Mouse (Mus musculus) monocyte, adult 2 months (primary cell): Measurements from ENCODE around the gene Prpf31.
"Not testable (repeated sequence)": the region's sequence is repeated elsewhere in the genome, so short reads cannot be mapped to it uniquely, and the experiment has no call there.

Source experiments
- DNase-seq, 2 experiments: peaks; one replicate each; pipeline ENCODE4 v3.0.0; 2022; ENCODE audit warnings: low spot score in 2 of 2, low read depth in 1 of 2

Gene Prpf31

GRCm38 (mm10) chr7:3629543-3630477, at the start of gene Prpf31, which contains the start of gene Tfpt:
TSS of gene Prpf31 (plus strand) at chr7:3629985.
TSS of gene Tfpt (minus strand) at chr7:3629929.
- peak; percentile 87 to 90 for DNase-seq

DNA sequence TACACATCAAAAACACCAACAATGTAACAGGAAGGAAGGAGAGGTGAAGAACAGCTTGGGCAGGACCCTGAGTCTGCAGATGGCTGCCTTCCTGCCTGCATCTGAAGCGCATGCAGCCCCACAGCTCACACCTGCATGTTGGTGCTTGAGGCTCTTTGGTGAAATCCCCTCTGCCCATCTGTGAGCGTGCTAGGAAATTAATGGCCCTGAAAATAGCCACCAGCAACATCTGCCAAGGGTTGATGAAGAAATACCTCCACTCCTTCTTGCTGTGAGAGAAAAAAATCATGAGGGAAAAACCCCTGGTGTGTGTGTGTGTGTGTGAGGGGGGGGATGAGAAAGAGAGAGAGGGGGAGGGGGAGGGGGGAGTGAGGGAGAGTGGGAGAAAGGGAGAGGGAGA, 49.8 kb upstream of the Prpf31 start:
- no peak for DNase-seq

- no peak for DNase-seq
Measured at GRCm38 (mm10) chr7:3585763-3586162, 44.0 kb upstream of the Prpf31 start.

DNA sequence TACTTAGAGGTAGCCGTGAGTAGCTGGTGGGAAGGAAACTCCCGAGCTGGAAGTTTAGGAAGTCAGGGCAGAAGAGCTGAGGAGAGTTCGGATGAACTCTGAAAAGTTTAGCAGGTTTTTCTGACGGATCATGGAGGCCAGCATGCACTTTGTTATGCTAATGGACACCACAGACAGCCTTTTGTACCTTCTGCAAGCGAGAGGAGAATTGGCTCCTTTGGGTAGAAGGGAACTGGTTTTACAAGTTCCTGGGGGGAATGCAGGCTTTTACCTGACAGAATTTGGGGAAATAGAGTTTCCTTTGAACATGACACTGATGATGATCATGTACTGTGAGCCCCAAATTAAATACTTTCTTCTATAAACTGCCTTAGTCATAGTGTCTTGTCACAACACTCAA, 43.5 kb upstream of the Prpf31 start:
- no peak for DNase-seq

GRCm38 (mm10) chr7:3587292-3587691, 42.5 kb upstream of the Prpf31 start:
- no peak for DNase-seq

GRCm38 (mm10) chr7:3590550-3590949, 39.2 kb upstream of the Prpf31 start:
- no peak for DNase-seq

DNA sequence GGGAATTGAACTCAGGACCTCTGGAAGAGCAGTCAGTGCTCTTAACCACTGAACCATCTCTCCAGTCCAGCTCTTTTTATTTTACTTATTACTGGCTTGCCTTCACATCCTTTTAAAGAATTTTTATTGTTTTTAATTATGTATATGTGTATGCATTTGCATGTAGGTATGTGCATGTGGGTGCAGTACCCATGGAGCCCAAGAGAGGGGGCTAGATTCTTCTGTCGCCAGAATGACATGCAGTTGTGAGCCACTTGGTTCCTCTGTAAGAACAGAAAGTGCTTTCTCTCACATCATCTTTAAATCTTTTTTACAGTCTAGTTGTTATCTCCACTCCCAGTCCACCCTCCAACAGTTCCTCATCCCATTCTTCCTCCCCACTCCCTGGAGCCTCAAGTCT, 38.3 kb upstream of the Prpf31 start:
- no peak for DNase-seq

GRCm38 (mm10) chr7:3593855-3594254, 35.9 kb upstream of the Prpf31 start:
- DNase-seq = no peak

GRCm38 (mm10) chr7:3594686-3595085, 35.1 kb upstream of the Prpf31 start:
- no peak for DNase-seq

GRCm38 (mm10) chr7:3595146-3595545, 34.6 kb upstream of the Prpf31 start:
- no peak for DNase-seq

DNA sequence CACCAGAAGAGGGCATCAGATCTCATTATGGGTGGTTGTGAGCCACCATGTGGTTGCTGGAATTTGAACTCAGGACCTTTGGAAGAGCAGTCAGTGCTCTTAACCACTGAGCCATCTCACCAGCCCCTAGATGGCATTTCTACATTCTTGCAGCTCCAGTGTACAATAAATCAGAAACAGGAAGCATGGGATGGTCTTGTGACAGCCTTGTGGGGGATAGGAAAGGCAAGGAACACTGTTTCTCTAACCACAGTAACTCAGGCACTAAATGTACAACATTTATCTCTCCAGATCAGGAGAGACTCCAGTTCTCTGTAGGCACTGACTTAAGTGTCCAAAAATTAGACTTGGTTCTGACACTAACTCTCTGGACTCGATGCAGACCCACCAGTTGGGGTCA, 32.0 kb upstream of the Prpf31 start:
- DNase-seq = not testable (repeated sequence)

DNA sequence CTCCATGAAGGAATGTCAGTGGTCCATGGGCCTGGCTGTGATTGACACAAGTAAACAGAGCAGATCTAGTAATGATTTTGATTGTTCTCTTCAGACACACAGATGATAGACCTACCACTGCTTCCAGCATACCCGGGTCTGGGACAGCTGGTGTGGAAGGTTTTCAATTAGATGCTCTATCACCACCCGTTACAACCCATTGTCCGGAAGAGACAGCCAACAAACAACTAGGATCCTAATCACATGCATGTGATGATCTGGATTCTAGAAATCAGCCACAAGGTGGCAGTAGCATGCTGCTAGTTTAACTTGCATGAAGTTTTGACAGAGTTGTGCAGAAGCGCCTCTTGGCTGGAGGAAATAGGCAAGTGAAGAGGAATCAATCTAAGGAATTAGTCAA, 28.7 kb upstream of the Prpf31 start:
- peak; percentile 19 to 31 for DNase-seq

GRCm38 (mm10) chr7:3606798-3607197, 23.0 kb upstream of the Prpf31 start:
- no peak for DNase-seq

DNA sequence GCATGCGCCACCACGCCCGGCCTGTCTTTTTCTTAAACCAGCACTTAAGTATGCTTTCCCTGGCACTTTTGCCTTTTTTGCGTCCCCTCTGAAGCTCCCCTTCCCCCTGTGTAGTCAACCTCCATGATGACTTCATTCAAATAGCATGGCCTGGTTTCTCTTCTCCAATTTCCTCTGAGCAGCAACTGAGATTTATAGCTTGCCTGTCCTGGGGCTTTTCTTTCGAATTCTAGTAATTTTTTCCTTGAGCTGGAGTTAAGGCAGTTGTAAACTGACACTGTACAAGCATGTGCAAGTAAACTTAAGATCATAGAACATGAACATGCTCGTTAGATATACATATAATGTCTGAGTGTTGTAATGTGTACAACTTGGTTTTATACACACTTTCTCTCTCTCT, 22.4 kb upstream of the Prpf31 start:
- DNase-seq = no peak

GRCm38 (mm10) chr7:3608668-3609067, 21.1 kb upstream of the Prpf31 start:
- DNase-seq = no peak

GRCm38 (mm10) chr7:3609082-3609481, 20.7 kb upstream of the Prpf31 start:
- DNase-seq = no peak

GRCm38 (mm10) chr7:3610437-3610836, 19.3 kb upstream of the Prpf31 start:
- DNase-seq = no peak

- no peak for DNase-seq
Measured at GRCm38 (mm10) chr7:3611006-3611405, 18.8 kb upstream of the Prpf31 start.

GRCm38 (mm10) chr7:3614021-3614420, 15.8 kb upstream of the Prpf31 start:
- no peak for DNase-seq

GRCm38 (mm10) chr7:3616057-3616388, 13.8 kb upstream of the Prpf31 start, which contains the start of gene Oscar:
TSS of gene Oscar (minus strand) at chr7:3616157.
- no peak for DNase-seq

DNA sequence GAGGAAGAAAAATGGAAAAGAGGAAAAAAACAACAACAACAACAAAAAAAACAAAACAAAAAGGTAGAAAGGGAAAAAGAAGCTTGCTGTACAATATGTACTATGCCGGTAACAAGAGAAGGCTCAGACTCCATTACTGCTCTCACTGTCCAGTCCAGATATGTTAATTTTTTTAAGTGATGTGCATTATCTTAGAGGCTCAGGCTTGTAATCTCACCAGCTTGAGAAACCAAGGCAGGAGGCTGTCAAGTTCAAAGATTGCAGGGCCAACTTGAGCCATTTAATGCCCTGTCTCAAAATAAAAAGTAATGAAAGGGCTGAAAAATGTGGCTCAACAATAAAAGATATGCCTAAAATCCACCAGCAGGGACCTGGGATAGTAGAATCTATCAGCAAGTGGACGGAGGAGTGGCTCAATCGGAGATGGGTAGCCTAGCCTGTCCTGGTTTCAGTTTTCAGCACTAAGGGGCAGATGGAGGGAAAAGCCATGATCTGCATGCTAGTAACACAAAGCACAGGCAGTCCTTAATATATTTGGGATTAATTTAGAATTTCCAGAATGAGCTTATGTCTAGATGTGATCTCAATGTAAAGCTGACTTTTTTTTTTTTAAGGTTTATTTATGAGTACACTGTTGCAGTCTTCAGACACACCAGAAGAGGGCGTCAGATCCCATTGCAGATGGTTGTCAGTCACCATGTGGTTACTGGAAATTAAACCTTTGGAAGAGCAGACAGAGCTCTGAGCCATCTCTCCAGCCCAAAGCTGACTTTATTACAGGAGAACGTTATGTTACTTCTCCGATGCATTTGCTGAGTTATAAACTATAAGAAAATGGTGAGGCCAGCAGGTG, 13.2 kb upstream of the Prpf31 start:
- DNase-seq = no peak
